Mouse (Mus musculus): Measurements from ENCODE around the gene Pgm1.

DNA sequence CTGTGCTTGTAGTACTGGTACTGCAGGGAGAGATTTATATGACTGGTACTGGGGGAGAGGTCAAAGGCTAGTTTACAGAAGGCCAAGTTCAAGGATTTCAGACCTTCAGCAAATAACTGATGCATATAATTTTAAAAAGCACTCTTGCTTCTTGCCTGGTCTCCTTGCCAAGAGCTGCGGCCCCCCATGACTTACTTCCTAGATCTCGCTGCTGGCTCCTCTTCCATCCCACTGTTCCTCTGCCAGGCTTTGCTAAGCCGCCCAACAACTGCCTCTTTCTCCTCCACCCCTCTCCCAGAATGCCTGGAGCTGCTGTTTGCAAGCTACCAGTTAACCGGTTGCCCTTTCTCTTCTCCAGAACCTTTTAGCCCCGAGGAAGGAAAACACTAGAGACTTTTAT, 71.8 kb downstream of the Pgm1 start:
- TF ChIP-seq ZNF384 (IDR thresholded peaks at IDR 0.05; ENCODE audit: low read depth, low read length), result no peak
- TF ChIP-seq HCFC1 (IDR thresholded peaks at IDR 0.05; ENCODE audit: low read depth, low read length), result no peak
- TF ChIP-seq RCOR1 (IDR thresholded peaks at IDR 0.05; ENCODE audit: low read depth, low read length), result no peak
- no peak for TF ChIP-seq CTCF (IDR thresholded peaks at IDR 0.05 in 2 of 3, conservative IDR thresholded peaks at IDR 0.05 in 1 of 3; ENCODE audit: control insufficient read depth in 1 of 3, insufficient read depth in 1 of 3, low read depth in 2 of 3, low read length in 3 of 3, poor library complexity in 1 of 3, severe bottlenecking in 1 of 3)
- no peak for TF ChIP-seq POLR2A (IDR thresholded peaks at IDR 0.05; ENCODE audit: control insufficient read depth in 1 of 2, insufficient read depth in 1 of 2, low read depth in 1 of 2, low read length in 2 of 2, poor library complexity in 1 of 2)
- no peak for TF ChIP-seq MXI1 (IDR thresholded peaks at IDR 0.05; ENCODE audit: low read depth, low read length)
- no peak for TF ChIP-seq MYB (IDR thresholded peaks at IDR 0.05; ENCODE audit: low read depth, low read length)
- TF ChIP-seq MAX (IDR thresholded peaks at IDR 0.05; ENCODE audit: low read length), result no peak
- no peak for TF ChIP-seq E2F4 (IDR thresholded peaks at IDR 0.05; ENCODE audit: borderline replicate concordance, low read depth, low read length)
